Mouse (Mus musculus) kidney, embryonic 16.5 days (tissue): Measurements from ENCODE around the gene Acacb. TPM values are rescaled to one million over a fixed set of nuclear protein-coding genes. Genes with fewer than 3 reads are reported as not detected.
A peak's percentile ranks its signal among the peaks of the same experiment; 100 is the strongest.

ENCODE experiments used
- ATAC-seq: fragments of 200-750 bp; cut with Nextera tagmentation; 2 replicates; pipeline ENCODE4 v1.8.0; 2017; ENCODE audit warnings: moderate TSS enrichment; ENCODE audit not compliant: low FRiP score, low TSS enrichment
- H3K27ac ChIP-seq: fragments of 300-500 bp; sonication (generic); 2 replicates; pipeline ENCODE4 v1.5.1; 2014; ENCODE audit warnings: low read length
- H3K27me3 ChIP-seq: fragments of 300-500 bp; sonication (generic); 2 replicates; pipeline ENCODE4 v1.6.1; 2014; ENCODE audit warnings: low read length, control low read depth, mixed read lengths; ENCODE audit not compliant: insufficient read depth
- H3K36me3 ChIP-seq: fragments of 300-500 bp; sonication (generic); 2 replicates; pipeline ENCODE4 v1.6.1; 2014; ENCODE audit warnings: low read length, control low read depth, mixed read lengths; ENCODE audit not compliant: insufficient read depth
- H3K4me1 ChIP-seq: fragments of 300-500 bp; sonication (generic); 2 replicates; pipeline ENCODE4 v1.6.1; 2014; ENCODE audit warnings: low read length, control low read depth, mixed read lengths; ENCODE audit not compliant: insufficient read depth
- H3K4me2 ChIP-seq: fragments of 300-500 bp; sonication (generic); replicated peaks from 2 replicates; pipeline ENCODE4 v1.6.1; 2014; ENCODE audit warnings: low read depth, low read length
- H3K4me3 ChIP-seq: fragments of 300-500 bp; sonication (generic); 2 replicates; pipeline ENCODE4 v1.5.1; 2014; ENCODE audit warnings: mild to moderate bottlenecking, low read length
- H3K9ac ChIP-seq: fragments of 300-500 bp; sonication (generic); replicated peaks from 2 replicates; pipeline ENCODE4 v1.6.1; 2014; ENCODE audit warnings: low read length
- H3K9me3 ChIP-seq: fragments of 300-500 bp; sonication (generic); 2 replicates; pipeline ENCODE4 v1.6.1; 2016; ENCODE audit warnings: low read length, control low read depth
- WGBS: fragments of 180-500 bp; shearing (Covaris S2); extraction: QIAGEN DNeasy Blood & Tissue Kit; methylation state at CpG from one replicate; pipeline ENCODE4 v1.1.7; 2014; 5-methylcytosine and 5-hydroxymethylcytosine counted together
- polyA plus RNA-seq: library from polyadenylated mRNA; unstranded; fragments of >200 nt; fragmentation: Nextera tagmentation; extraction: Ambion mirVana; gene quantifications from 2 replicates; pipeline ENCODE4 v1.2.1, GENCODE M21; 2015

Gene Acacb
- polyA plus RNA-seq, 1 experiment from 2014 or later: 4.7 TPM

DNA sequence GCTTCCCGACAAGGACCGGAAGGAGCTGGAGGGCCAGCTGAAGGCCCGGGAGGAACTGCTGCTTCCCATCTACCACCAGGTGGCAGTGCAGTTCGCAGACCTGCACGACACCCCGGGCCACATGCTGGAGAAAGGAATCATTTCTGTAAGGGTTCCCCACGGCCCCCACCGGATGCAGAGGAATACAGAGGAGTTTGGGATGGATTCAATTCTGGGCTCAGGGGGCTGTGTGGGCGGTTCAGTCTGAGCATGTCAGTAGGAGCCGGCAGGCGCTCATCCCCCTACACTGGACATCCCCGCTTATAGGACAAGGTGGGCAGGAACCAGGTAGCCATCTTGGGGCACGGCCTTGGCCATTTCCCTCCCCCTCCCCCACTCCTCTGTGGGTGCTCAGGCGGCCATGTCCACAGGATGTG is 101.8 kb downstream of the Acacb start:
- H3K27ac ChIP-seq: no peak overlapping the region
- peak overlapping the region; percentile 33; the same call in 1 of the 2 replicates for H3K9ac ChIP-seq
- ATAC-seq: peak; percentile 57
- H3K4me2 ChIP-seq: peak overlapping the region; percentile 37
- WGBS: 11% methylated on average over 14 of the region's 14 CpGs
- no peaks in the 10 kb centered on the region for H3K9me3 ChIP-seq
- no peaks in the 10 kb centered on the region for H3K36me3 ChIP-seq
- H3K27me3 ChIP-seq: no peaks in the 10 kb centered on the region
- H3K4me1 ChIP-seq: peaks cover 5% of the 10 kb centered on the region; the same call in 1 of the 2 replicates
- peak overlapping the region; percentile 1; the same call in 1 of the 2 replicates for H3K4me3 ChIP-seq

DNA sequence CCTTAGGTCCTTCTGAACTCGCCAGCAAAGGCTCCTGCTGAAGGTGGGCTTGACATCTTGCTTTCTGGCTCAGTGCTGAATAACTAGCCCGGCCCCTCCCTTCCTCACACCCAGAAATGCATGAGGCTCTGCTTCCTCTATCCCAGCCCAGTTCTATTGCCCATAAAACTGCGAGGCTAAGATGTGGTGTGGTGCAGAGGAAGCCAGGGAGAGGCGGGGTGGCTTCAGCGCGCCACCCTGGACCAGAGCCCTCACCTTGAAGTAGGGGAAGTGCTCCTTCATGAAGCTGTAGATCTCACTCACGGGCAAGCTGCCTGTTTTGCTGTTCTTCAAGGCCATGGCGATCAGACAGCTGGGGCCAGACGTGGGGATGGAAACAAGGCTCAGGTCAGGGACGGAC is 113.2 kb downstream of the Acacb start:
- 60% methylated on average over 10 of the region's 10 CpGs for WGBS
- Histone ChIP-seq H3K4me3 (no peak overlapping the region), H3K4me2 (no peak overlapping the region), H3K9me3 (no peaks in the 10 kb centered on the region), H3K36me3 (no peaks in the 10 kb centered on the region), H3K27me3 (no peaks in the 10 kb centered on the region), H3K4me1 (no peaks in the 10 kb centered on the region), H3K9ac (no peak overlapping the region), H3K27ac (no peak overlapping the region)
- no peak for ATAC-seq

DNA sequence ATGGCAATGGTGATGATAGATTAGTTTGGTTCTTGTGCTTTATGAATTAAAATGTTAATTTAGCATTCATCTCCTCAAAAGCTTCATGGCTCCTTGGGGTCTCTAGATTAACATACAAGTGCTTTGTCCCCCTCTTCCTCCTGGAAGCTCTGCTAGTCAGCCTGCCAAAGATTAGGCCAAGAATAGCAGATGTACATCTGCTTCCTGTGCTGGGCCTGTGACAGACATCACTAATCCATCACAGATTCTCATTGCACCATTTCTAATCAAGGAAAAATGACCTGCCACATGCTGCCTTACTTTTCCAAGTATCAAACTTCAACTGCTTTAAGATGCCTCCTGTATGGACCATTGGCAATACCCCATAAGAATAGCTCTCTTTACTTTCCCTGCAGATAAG is 115.2 kb downstream of the Acacb start:
- Histone ChIP-seq H3K27ac (no peak overlapping the region), H3K4me1 (no peaks in the 10 kb centered on the region), H3K27me3 (no peaks in the 10 kb centered on the region), H3K4me2 (no peak overlapping the region), H3K36me3 (no peaks in the 10 kb centered on the region), H3K4me3 (no peak overlapping the region), H3K9ac (no peak overlapping the region), H3K9me3 (no peaks in the 10 kb centered on the region)
- no peak for ATAC-seq

DNA sequence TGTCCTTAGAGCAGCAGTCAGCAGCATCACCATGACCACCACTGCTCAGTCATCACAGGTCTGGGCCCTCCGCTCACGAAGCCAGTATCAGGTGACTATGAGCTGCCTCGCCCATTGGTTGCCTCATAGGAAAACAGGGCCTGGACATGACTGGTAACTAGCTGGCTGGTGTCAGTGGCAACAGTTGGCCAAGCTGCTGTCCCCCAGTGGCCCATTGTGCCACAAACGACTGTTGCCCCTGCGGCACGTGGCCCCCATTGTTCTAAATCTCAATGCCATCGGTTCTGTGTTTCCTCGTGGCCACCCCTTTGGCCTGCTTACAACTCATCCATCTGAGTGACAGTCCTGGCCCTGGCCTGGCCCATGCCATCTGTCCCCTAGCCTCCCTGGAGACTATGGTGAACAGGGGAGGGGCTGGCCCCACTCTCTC is 117.7 kb downstream of the Acacb start:
- no peaks in the 10 kb centered on the region for H3K9me3 ChIP-seq
- no peak overlapping the region for H3K27ac ChIP-seq
- H3K9ac ChIP-seq: no peak overlapping the region
- 0 out of 2 replicates have a peak, but pooled peaks cover 5% of the 10 kb centered on the region for H3K4me1 ChIP-seq
- H3K4me3 ChIP-seq: no peak overlapping the region
- 72% methylated on average over 8 of the region's 8 CpGs for WGBS
- no peaks in the 10 kb centered on the region for H3K36me3 ChIP-seq
- ATAC-seq: no peak
- no peak overlapping the region for H3K4me2 ChIP-seq
- H3K27me3 ChIP-seq: no peaks in the 10 kb centered on the region

DNA sequence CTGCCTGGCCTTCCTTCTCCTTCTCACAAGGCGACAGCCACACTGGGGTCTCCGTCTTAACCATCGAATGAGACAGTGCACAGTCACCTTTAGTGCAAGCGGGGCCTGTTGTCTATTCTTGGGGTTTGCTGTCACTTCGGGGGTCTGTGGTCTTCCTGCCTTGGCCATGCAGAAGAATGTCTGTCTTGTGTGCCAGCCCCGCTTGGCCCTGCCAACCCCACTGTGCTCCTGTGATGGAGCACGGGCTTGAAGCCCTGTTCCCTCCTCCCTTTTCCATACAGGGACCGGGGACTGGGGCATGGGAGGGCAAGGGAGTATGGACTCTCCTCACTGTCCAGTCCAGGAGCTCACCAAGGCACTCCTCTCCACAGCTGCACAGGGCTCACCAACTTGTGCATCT is 118.5 kb downstream of the Acacb start:
- Histone ChIP-seq H3K27ac (no peak overlapping the region), H3K9ac (no peak overlapping the region), H3K4me3 (no peak overlapping the region), H3K4me1 (peaks cover 8% of the 10 kb centered on the region; the same call in 1 of the 2 replicates), H3K27me3 (no peaks in the 10 kb centered on the region), H3K4me2 (no peak overlapping the region), H3K36me3 (no peaks in the 10 kb centered on the region), H3K9me3 (no peaks in the 10 kb centered on the region)
- 88% methylated on average over 8 of the region's 8 CpGs for WGBS
- no peak for ATAC-seq

DNA sequence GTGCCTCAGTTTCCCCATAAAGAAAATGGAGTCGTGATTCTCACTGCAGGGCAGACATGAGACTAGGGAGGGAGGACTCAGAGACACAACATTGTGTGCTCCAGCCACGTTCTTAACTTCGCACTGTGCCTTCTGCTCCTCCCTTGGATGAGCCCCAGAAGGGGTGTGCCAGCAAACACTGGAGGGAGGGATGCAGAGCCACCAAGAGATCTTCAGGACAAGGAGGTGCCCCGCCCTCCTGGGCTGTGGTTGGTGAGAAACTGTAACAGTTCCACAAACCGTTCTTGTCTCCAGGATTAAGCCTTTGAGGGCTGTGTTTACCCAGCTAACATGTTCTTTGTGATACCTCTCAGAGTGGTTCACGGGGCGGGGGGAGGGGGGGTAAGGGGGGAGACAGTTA is 122.3 kb downstream of the Acacb start:
- H3K4me2 ChIP-seq: no peak overlapping the region
- no peak overlapping the region for H3K27ac ChIP-seq
- no peak overlapping the region for H3K4me3 ChIP-seq
- WGBS: 35% methylated on average over 7 of the region's 7 CpGs
- no peaks in the 10 kb centered on the region for H3K36me3 ChIP-seq
- H3K9me3 ChIP-seq: no peaks in the 10 kb centered on the region
- H3K4me1 ChIP-seq: peaks cover 19% of the 10 kb centered on the region
- ATAC-seq: no peak
- H3K9ac ChIP-seq: no peak overlapping the region
- H3K27me3 ChIP-seq: peaks cover 30% of the 10 kb centered on the region

DNA sequence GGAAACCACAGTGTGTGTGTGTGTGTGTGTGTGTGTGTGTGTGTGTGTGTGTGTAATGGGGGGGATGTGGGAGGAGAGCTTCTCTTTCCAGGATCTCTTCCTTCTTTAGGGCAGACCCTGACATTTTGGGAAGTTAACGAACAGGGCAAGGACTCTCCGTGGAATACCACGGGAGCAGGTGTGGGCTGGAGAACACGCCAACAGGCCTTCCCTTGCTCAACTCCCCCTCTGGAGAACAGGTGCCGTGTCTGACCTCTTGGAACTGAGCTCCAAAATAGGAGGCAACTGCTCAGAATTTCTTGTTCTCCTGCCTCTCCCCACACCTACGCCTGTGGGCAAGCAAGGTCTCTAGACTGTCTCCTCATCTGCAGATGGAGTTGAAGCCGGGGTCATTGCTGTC is 123.2 kb downstream of the Acacb start:
- H3K27ac ChIP-seq: no peak overlapping the region
- H3K9ac ChIP-seq: no peak overlapping the region
- WGBS: 47% methylated on average over 7 of the region's 7 CpGs
- ATAC-seq: no peak
- H3K9me3 ChIP-seq: no peaks in the 10 kb centered on the region
- no peak overlapping the region for H3K4me2 ChIP-seq
- H3K27me3 ChIP-seq: peaks cover 39% of the 10 kb centered on the region
- peaks cover 26% of the 10 kb centered on the region for H3K4me1 ChIP-seq
- no peaks in the 10 kb centered on the region for H3K36me3 ChIP-seq
- no peak overlapping the region for H3K4me3 ChIP-seq

DNA sequence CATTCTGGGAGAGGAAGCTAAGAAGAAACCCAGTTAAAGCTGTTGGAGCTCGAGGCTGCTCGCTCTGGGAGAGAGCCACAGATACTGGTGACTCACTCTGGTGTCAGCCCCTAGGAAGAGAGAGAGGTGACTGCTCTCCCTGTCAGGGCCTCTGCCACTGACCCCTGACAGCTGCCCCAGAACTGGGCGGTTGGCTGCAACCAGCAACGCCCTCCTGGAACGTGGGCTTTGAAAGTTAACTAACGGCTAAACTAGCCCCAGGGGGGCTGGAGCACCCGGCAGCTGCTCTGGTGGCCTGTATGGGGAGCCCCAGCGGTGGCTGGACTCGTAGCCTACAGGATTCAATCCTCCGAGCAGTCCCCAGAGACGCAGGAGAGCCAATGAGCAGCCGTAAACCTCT is 123.6 kb downstream of the Acacb start:
- H3K9ac ChIP-seq: 0 out of 2 replicates have a peak overlapping the region, but pooled peaks have one; percentile 16
- ATAC-seq: 0 out of 2 replicates have a peak, but pooled peaks have one; percentile 10
- peaks cover 26% of the 10 kb centered on the region for H3K4me1 ChIP-seq
- H3K4me3 ChIP-seq: no peak overlapping the region
- peaks cover 44% of the 10 kb centered on the region for H3K27me3 ChIP-seq
- WGBS: 13% methylated on average over 12 of the region's 12 CpGs
- no peak overlapping the region for H3K4me2 ChIP-seq
- H3K9me3 ChIP-seq: no peaks in the 10 kb centered on the region
- H3K27ac ChIP-seq: no peak overlapping the region
- H3K36me3 ChIP-seq: no peaks in the 10 kb centered on the region

DNA sequence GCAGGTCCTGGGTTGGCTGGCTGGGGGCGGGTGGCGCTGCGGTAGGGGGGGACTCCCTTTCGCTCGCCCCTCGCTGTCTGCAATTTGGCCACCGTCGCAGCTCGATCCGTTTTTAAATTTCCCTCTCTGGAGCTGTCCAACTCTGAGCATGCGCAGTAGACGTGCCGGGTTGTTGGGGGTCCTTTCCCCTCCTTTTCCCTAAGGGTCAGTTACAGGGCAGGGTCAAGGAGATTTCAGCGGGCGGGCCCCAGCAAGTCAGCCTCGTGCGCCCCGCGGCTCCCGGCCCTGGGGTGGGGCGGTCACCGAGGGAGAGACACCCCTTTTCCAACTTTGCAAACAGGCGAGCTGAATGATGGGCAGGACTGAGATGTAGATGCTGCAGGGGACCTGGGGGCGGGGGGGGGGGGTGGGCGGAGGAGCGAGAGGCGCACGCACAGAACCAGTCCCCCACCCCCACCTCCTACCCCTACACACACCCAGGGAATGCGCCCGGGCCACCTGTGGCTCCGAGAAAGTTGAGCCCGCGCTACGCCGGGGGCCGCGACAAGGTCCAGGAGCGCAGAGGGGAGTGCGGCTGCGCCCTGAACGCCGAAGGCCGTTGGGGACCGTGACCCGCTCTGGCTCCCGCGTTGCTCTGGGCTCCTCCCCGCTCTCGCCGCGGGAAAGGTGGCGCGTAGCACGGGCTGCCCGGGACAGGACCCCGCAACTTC is 127.5 kb downstream of the Acacb start, which contains the start of gene Foxn4:
Foxn4 (minus strand) TSS at position 115 of the 710 bp plus-strand sequence.
- no peaks in the 10 kb centered on the region for H3K36me3 ChIP-seq
- H3K9me3 ChIP-seq: no peaks in the 10 kb centered on the region
- peak; percentile 44 for ATAC-seq
- H3K27me3 ChIP-seq: peaks cover 73% of the 10 kb centered on the region
- no peak within 1 kb of the TSS for H3K27ac ChIP-seq
- H3K4me1 ChIP-seq: peaks cover 21% of the 10 kb centered on the region
- under 1% methylated on average over 53 of the region's 56 CpGs for WGBS
- peak within 1 kb of the TSS; percentile 48 for H3K4me3 ChIP-seq
- H3K9ac ChIP-seq: no peak within 1 kb of the TSS
- peak within 1 kb of the TSS; percentile 72 for H3K4me2 ChIP-seq

DNA sequence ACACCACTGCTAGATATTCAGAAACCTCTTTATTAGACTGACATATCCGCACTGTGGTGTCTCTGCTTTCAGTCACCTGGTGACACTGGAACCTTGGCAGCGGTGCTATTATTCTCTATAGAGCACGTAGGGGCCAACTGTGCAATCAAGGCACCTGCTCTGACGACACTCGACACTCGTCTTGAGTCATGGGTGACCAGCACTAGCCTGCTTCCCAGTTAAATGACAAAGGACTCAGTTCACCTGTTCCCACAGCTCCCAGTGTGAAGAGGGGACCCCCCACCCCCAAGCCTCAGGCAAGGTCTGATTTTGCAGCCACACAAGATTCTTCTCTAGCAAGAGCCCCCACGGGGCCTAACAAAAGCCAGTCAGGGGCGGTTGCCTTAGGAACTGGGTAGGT is 129.0 kb downstream of the Acacb start:
- no peak overlapping the region for H3K4me3 ChIP-seq
- no peaks in the 10 kb centered on the region for H3K36me3 ChIP-seq
- no peak overlapping the region for H3K27ac ChIP-seq
- no peak overlapping the region for H3K9ac ChIP-seq
- H3K9me3 ChIP-seq: no peaks in the 10 kb centered on the region
- 15% methylated on average over 8 of the region's 8 CpGs for WGBS
- no peak for ATAC-seq
- peaks cover 79% of the 10 kb centered on the region for H3K27me3 ChIP-seq
- H3K4me2 ChIP-seq: no peak overlapping the region
- peaks cover 12% of the 10 kb centered on the region for H3K4me1 ChIP-seq
